Mouse (Mus musculus) liver (tissue): ENCODE results near the gene Slco1a5.
A peak's percentile ranks its signal among the peaks of the same experiment; 100 is the strongest.
"Not testable (repeated sequence)": the region's sequence is repeated elsewhere in the genome, so short reads cannot be mapped to it uniquely, and the experiment has no call there.

ENCODE experiments used
- DNase-seq: peaks from one replicate; pipeline ENCODE4 v3.0.0-alpha.2; 2020; ENCODE audit warnings: mixed read lengths

Slco1a5 gene

GRCm38 (mm10) chr6:142322881-142323280 lies at the start of gene Slco1a5:
TSS of gene Slco1a5 (minus strand) at chr6:142322981.
- DNase-seq, result no peak

- DNase-seq, result no peak
These were observed 46.8 kb upstream of the Slco1a5 start for GRCm38 (mm10) chr6:142369568-142369967.

- no peak for DNase-seq
These were observed 44.8 kb upstream of the Slco1a5 start for GRCm38 (mm10) chr6:142367565-142367964.

- no peak for DNase-seq
These were observed 43.8 kb upstream of the Slco1a5 start for GRCm38 (mm10) chr6:142366473-142367018.

GRCm38 (mm10) chr6:142365742-142366472 lies 43.1 kb upstream of the Slco1a5 start:
- DNase-seq, result no peak

- no peak for DNase-seq
These were observed 40.3 kb upstream of the Slco1a5 start for GRCm38 (mm10) chr6:142363019-142363576.

- DNase-seq, result no peak
These were observed 39.3 kb upstream of the Slco1a5 start for GRCm38 (mm10) chr6:142362036-142362435.

GRCm38 (mm10) chr6:142357106-142357505 lies 34.3 kb upstream of the Slco1a5 start:
- no peak for DNase-seq

- DNase-seq, result not testable (repeated sequence)
These were observed 29.3 kb upstream of the Slco1a5 start for GRCm38 (mm10) chr6:142352099-142352498.

GRCm38 (mm10) chr6:142347431-142348385 lies 24.9 kb upstream of the Slco1a5 start:
- no peak for DNase-seq

GRCm38 (mm10) chr6:142346181-142347110 lies 23.7 kb upstream of the Slco1a5 start:
- no peak for DNase-seq

GRCm38 (mm10) chr6:142345440-142346038 lies 22.8 kb upstream of the Slco1a5 start, which contains the start of gene Pyroxd1:
TSS of gene Pyroxd1 (plus strand) at chr6:142345654.
- DNase-seq, result peak; percentile 87

GRCm38 (mm10) chr6:142343561-142343960 lies 20.8 kb upstream of the Slco1a5 start:
- peak; percentile 54 for DNase-seq

- no peak for DNase-seq
These were observed 16.8 kb upstream of the Slco1a5 start for GRCm38 (mm10) chr6:142339576-142339975.

GRCm38 (mm10) chr6:142338961-142339360 lies 16.2 kb upstream of the Slco1a5 start:
- DNase-seq, result no peak

GRCm38 (mm10) chr6:142329201-142329600 lies 6.4 kb upstream of the Slco1a5 start:
- DNase-seq, result no peak

GRCm38 (mm10) chr6:142326598-142326997 lies 3.8 kb upstream of the Slco1a5 start:
- DNase-seq, result no peak

- no peak for DNase-seq
These were observed 5.7 kb downstream of the Slco1a5 start for GRCm38 (mm10) chr6:142317106-142317505.

- no peak for DNase-seq
These were observed 8.5 kb downstream of the Slco1a5 start for GRCm38 (mm10) chr6:142314285-142314684.

- DNase-seq, result no peak
These were observed 17.7 kb downstream of the Slco1a5 start for GRCm38 (mm10) chr6:142305076-142305475.

- DNase-seq, result no peak
These were observed 24.7 kb downstream of the Slco1a5 start, which contains the start of gene Iapp for GRCm38 (mm10) chr6:142298098-142298497. TSS of gene Iapp (plus strand) at chr6:142298423.
